Mouse (Mus musculus) left cerebral cortex, postnatal 36 days (tissue): ENCODE results near the gene Gm10972. TPM values are rescaled to one million over a fixed set of nuclear protein-coding genes. Genes with fewer than 3 reads are reported as not detected.

Experiments
- total RNA-seq, 2 experiments: library from RNA; stranded (reverse); gene quantifications; 2 replicates each; pipeline ENCODE4 v1.2.3; 2021

Gm10972 gene
- total RNA-seq, 2 experiments from 2014 or later: not detected

Other genes with a start within 250 kb of the Gm10972 start
- gene Lingo4, start 244.6 kb upstream of the Gm10972 start, total RNA-seq: under 1 TPM; 0.72 to 0.97 TPM
- 10 to 100 TPM; 35.2 to 36.7 TPM for gene Tdrkh, start 229.8 kb upstream of the Gm10972 start, total RNA-seq
- gene Mrpl9, start 199.8 kb upstream of the Gm10972 start, total RNA-seq: 10 to 100 TPM; 34.1 to 42.3 TPM
- not detected for gene Oaz3, start 199.2 kb upstream of the Gm10972 start, total RNA-seq
- gene Celf3, start 164.8 kb upstream of the Gm10972 start, total RNA-seq: 100 to 1,000 TPM; 141 to 163 TPM
- gene Riiad1, start 162.8 kb upstream of the Gm10972 start, total RNA-seq: 1 to 10 TPM; 4.5 to 5.7 TPM
- gene Snx27, start 60.4 kb upstream of the Gm10972 start, total RNA-seq: 100 to 1,000 TPM in 1 of 2 experiments, 10 to 100 TPM in 1; 92.3 to 102 TPM
- 1 to 10 TPM; 1.2 to 1.3 TPM for gene Tuft1, start 15.8 kb downstream of the Gm10972 start, total RNA-seq
- gene Selenbp2, start 50.4 kb downstream of the Gm10972 start, total RNA-seq: not detected
- gene Cgn, start 143.4 kb downstream of the Gm10972 start, total RNA-seq: 1 to 10 TPM; 2.9 to 4.0 TPM
- 10 to 100 TPM; 48.9 to 69.1 TPM for gene Pogz, start 194.5 kb downstream of the Gm10972 start, total RNA-seq
- gene Psmb4, start 243.8 kb downstream of the Gm10972 start, total RNA-seq: 100 to 1,000 TPM; 267 TPM